Mouse (Mus musculus): Measurements from ENCODE around the gene Snap25.

Snap25 gene

GRCm38 (mm10) chr2:136712441-136713015, 725 bp upstream of the Snap25 start:
- DNase-seq (ENCODE audit: low spot score in 2 of 2), result no peak

GRCm38 (mm10) chr2:136714008-136714411, 757 bp downstream of the Snap25 start:
- DNase-seq (ENCODE audit: low spot score in 2 of 2), result peak; percentile 52 to 55

GRCm38 (mm10) chr2:136715531-136715930, 2.3 kb downstream of the Snap25 start:
- no peak for DNase-seq (ENCODE audit: low spot score in 2 of 2)

GRCm38 (mm10) chr2:136716400-136716799, 3.1 kb downstream of the Snap25 start:
- DNase-seq (ENCODE audit: low spot score in 2 of 2), result no peak

GRCm38 (mm10) chr2:136720235-136720634, 7.0 kb downstream of the Snap25 start:
- DNase-seq (ENCODE audit: low spot score in 2 of 2), result peak; percentile 60 to 70

- DNase-seq (ENCODE audit: low spot score in 2 of 2), result no peak
Observed at GRCm38 (mm10) chr2:136738260-136738659, 25.0 kb downstream of the Snap25 start.

GRCm38 (mm10) chr2:136742230-136742629, 29.0 kb downstream of the Snap25 start:
- DNase-seq (ENCODE audit: low spot score in 2 of 2), result no peak

- DNase-seq (ENCODE audit: low spot score in 2 of 2), result no peak
Observed at GRCm38 (mm10) chr2:136744683-136745326, 31.6 kb downstream of the Snap25 start.

GRCm38 (mm10) chr2:136745327-136745994, 32.2 kb downstream of the Snap25 start:
- DNase-seq (ENCODE audit: low spot score in 2 of 2), result no peak

GRCm38 (mm10) chr2:136753682-136754081, 40.4 kb downstream of the Snap25 start:
- no peak for DNase-seq (ENCODE audit: low spot score in 2 of 2)

- no peak for DNase-seq (ENCODE audit: low spot score in 2 of 2)
Observed at GRCm38 (mm10) chr2:136758809-136759551, 45.7 kb downstream of the Snap25 start.

GRCm38 (mm10) chr2:136778156-136778555, 64.9 kb downstream of the Snap25 start:
- DNase-seq (ENCODE audit: low spot score in 2 of 2), result no peak

- DNase-seq (ENCODE audit: low spot score in 2 of 2), result no peak
Observed at GRCm38 (mm10) chr2:136778674-136779073, 65.4 kb downstream of the Snap25 start.

- no peak for DNase-seq (ENCODE audit: low spot score in 2 of 2)
Observed at GRCm38 (mm10) chr2:136780268-136780667, 67.0 kb downstream of the Snap25 start.

GRCm38 (mm10) chr2:136784310-136784709, 71.1 kb downstream of the Snap25 start:
- peak; percentile 56 to 82 for DNase-seq (ENCODE audit: low spot score in 2 of 2)

- peak; percentile 78 to 94 for DNase-seq (ENCODE audit: low spot score in 2 of 2)
Observed at GRCm38 (mm10) chr2:136788379-136788778, 75.1 kb downstream of the Snap25 start.

- peak; percentile 64 to 77 for DNase-seq (ENCODE audit: low spot score in 2 of 2)
Observed at GRCm38 (mm10) chr2:136796518-136796917, 83.3 kb downstream of the Snap25 start.

GRCm38 (mm10) chr2:136798887-136799430, 85.7 kb downstream of the Snap25 start:
- no peak for DNase-seq (ENCODE audit: low spot score in 2 of 2)

GRCm38 (mm10) chr2:136801102-136801501, 87.8 kb downstream of the Snap25 start:
- DNase-seq (ENCODE audit: low spot score in 2 of 2), result no peak

- no peak for DNase-seq (ENCODE audit: low spot score in 2 of 2)
Observed at GRCm38 (mm10) chr2:136802076-136802475, 88.8 kb downstream of the Snap25 start.

- DNase-seq (ENCODE audit: low spot score in 2 of 2), result peak; percentile 62 to 85
Observed at GRCm38 (mm10) chr2:136803142-136803541, 89.9 kb downstream of the Snap25 start.

Data from frontal cortex, postnatal 36 days (tissue).